Mouse (Mus musculus) adrenal gland, adult (tissue): ENCODE data around the gene Fancc.

ENCODE experiments used
- DNase-seq, 2 experiments: peaks; one replicate each; pipeline ENCODE4 v3.0.0; 2022 to 2023; ENCODE audit warnings: low spot score in 1 of 2; ENCODE audit not compliant: inconsistent age in 2 of 2

Fancc gene

DNA sequence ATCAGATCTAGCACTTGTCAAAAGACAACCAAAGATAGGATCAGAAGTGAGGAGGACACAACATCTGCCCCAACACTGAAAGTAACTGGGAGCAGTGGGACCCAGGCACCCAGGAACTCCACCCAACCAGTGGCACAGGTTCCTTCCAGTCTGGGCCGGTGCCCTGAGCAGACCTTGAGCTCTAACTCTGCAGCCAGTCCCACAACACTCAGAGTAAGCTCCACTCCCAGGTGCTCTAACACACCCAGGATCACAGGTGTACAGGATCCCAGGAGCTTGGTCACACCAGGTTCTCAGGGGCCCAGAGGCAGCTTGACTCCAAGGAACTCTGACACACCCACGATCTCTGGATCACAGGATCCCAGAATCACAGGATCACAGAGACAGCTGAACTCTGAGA lies 74.0 kb downstream of the Fancc start:
- no peak for DNase-seq

- no peak for DNase-seq
Observed at GRCm38 (mm10) chr13:63421225-63421624, 75.9 kb downstream of the Fancc start.

- no peak for DNase-seq
Observed at GRCm38 (mm10) chr13:63418148-63418547, 78.9 kb downstream of the Fancc start.

GRCm38 (mm10) chr13:63416824-63417223 lies 80.3 kb downstream of the Fancc start:
- DNase-seq = no peak

- DNase-seq = no peak
Observed at GRCm38 (mm10) chr13:63412662-63413061, 84.4 kb downstream of the Fancc start.

- no peak for DNase-seq
Observed at GRCm38 (mm10) chr13:63411310-63412022, 85.6 kb downstream of the Fancc start.

GRCm38 (mm10) chr13:63410578-63411298 lies 86.3 kb downstream of the Fancc start:
- no peak for DNase-seq

- DNase-seq = no peak
Observed at GRCm38 (mm10) chr13:63405151-63405550, 91.9 kb downstream of the Fancc start.

GRCm38 (mm10) chr13:63404657-63405056 lies 92.4 kb downstream of the Fancc start:
- no peak for DNase-seq

- no peak for DNase-seq
Observed at GRCm38 (mm10) chr13:63402823-63403222, 94.3 kb downstream of the Fancc start.

GRCm38 (mm10) chr13:63400069-63400468 lies 97.0 kb downstream of the Fancc start:
- no peak for DNase-seq

GRCm38 (mm10) chr13:63397420-63397819 lies 99.7 kb downstream of the Fancc start:
- DNase-seq = peak in 1 of 2 experiments; percentile 35

DNA sequence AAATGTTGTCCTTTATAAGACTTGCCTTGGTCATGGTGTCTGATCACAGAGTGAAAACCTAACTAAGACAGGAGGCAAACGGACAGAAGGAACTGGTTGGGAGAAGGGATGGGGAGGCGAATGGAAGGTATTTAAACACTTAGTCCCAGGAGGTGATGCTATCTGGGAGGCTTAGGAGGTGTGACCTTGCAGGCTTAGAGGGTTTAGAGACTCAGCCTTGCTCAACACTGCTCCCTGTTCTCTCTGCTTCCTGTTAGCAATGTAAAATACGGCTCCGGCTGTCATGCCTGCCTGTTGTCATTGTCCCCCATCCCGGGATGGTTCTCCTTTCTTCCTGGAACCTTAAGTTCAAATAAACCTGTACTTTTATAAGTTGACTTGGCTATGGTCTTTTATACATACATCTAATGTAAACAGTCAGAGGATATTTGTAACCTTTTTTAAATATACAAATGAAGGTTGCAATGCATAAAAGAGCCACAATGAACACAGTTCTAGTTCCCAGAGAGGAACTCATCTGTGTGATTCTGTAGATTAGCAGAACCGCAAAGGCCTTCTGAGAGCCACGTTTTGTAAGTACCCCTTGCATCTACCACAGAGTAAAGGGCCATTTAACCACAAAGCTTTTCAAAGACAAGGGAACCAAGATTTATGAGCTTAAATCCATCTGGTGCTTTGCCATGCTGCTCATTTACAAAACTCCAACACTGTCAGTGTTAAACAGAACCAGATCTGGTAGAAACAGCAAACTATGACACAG lies 102.6 kb downstream of the Fancc start:
- DNase-seq = no peak

DNA sequence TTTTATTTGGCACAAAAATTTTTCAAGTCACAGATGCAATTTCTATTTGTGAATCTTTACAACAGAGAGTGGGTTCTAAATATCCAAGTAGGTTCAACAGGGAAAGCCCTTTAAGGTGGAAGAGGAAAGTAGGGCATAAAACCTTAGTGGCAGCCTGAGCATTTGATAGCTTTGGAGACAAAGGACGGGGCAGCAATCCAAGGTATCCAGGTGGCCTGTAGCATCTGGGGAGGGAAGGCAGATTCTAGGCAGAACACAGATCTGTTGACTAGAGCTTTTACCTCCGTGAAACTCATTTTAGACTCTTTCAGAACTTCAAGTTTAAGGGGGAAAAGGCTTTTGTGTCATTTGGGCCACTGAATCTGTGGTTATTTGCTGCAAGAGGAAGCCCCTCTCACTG lies 111.8 kb downstream of the Fancc start:
- no peak for DNase-seq

DNA sequence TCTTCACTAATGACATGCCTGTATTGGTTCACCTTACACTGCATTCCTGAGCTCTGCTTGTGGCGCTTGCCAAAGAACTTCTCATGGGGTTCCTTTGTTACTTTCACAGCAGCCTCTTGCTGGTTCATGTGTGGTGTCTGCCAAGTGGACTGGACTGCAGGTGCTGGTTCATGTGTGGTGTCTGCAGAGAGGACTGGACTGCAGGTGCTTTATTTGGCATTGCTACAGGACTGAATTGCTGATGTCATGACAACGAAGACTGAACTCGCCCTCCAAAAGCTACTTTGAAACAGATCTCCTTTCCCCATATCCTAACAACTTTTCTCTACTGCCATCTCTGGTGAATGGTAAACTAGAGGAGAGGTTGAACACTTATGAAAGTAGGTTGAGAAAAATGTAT lies 112.3 kb downstream of the Fancc start:
- DNase-seq = no peak

GRCm38 (mm10) chr13:63382206-63382605 lies 114.9 kb downstream of the Fancc start:
- no peak for DNase-seq

DNA sequence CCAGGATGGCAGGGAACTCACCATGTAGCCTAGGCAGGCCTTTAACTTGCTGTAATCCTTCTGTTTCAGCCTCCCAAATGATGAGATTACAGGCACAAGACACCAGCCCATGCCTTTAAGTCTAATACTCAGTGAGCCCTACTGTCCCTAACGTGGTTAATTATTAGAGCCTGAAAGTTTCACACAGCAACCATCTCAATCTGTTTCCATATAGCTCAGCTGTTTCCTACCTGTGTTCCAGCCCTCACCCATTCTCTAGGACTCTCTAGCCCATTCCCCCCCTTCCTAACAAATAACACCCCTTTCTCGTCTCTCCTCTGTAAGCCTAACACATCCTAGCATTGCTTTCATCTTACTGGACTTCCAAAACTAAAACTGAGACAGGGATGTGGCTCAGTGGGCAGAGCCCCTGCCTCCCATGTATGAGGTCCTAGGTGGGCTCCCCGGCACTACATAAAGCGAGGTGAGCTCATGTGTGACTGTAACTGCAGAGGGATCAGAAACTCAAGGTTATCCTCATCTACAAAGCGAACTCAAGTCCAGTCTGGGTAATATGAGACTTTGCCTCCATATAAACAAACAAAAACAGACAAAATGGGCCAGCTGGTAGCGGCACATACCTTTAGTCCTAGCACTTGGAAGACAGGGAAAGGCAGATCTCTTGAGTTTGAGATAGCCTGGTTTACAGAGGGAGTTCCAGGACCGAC lies 123.5 kb downstream of the Fancc start:
- DNase-seq = no peak

DNA sequence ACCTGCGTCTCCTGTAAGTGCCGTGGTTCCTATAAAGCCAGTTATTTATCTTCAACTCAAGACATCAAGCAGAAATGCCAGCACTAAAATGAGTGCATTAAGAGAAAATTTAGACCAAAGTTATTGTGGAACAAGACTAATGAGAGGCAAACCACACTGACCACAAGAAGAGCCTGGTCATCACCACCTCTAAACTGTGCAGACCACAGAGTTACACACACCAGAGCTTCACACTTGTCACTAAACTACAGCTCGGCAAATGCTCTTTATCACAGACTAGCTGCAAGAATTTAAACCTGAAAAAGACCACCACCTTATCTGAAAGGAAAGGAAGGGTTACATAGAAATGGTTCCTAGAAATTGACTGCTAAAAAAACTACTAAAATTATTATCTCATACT lies 135.3 kb downstream of the Fancc start:
- DNase-seq = no peak

DNA sequence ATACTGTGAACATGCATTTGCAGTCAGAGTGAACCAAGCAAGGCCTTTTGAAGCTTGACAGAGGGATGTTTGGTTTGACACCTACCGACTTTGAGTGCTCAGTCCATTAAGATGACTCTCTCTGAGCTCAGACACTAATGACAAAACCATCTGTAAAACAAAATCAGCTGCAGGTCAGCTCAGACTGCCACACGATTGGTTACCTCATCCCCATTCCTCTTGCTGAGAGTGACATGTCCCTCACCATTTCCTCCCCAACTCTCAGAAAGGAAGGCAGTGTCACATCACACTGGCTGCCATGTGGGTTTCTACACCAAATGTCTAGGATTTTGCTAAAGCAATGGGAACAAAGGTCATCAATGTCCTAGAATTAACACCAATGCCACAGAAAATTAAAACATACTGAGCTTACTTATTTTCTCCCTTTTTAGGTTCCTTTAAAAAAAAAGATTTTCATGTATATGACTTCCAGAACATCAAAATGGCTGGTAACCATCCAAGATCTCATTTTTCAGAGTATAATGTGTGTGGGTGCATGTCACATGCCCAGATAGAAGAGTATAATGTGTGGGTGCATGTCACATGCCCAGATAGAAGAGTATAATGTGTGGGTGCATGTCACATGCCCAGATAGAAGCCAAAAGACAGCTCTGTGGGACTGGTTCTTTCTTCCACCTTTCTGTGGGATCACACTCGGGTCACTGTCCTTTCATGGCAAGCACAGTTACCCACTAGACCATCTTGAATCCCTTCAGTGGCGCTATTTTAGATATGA lies 136.8 kb downstream of the Fancc start:
- no peak for DNase-seq

DNA sequence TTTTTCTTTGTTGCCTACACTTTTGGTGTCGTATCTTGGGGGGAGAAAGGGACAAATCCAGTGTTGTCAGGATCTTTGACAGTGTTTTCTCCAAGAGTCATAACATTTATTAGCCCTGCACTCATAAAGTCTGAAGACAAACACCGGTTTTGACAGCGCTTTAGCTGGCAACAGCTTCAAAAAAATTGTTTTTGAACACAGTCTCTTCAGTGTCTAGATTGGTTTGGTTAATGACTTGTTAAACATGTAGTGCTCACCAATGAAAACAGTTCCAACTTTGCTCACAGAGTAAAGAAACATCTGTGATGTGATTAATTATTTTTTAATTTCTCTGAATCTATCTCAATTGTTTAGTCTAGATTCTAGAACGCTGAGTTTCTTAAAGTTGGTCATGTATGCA lies 137.7 kb downstream of the Fancc start:
- no peak for DNase-seq

- DNase-seq = peak; percentile 45 to 89
Observed at GRCm38 (mm10) chr13:63356558-63356957, 140.5 kb downstream of the Fancc start.
